Mouse (Mus musculus) monocyte, adult 5-6 weeks (primary cell): ENCODE measurements around the gene Jtb. TPM values are rescaled to one million over a fixed set of nuclear protein-coding genes. Genes with fewer than 3 reads are reported as not detected.

ENCODE experiments used
- ATAC-seq: fragments of 153-309, 156-312 bp; replicated peaks from 2 replicates; pipeline ENCODE4 v1.8.0; 2017; ENCODE audit warnings: mild to moderate bottlenecking; ENCODE audit not compliant: low TSS enrichment, insufficient number of reproducible peaks, severe bottlenecking, poor library complexity, low FRiP score
- total RNA-seq: library from RNA; stranded (forward); fragments of 200-1000, 200-491, 200-594 nt; gene quantifications from 3 replicates; pipeline ENCODE4 v1.2.3, GENCODE M21; 2017

Jtb gene
- total RNA-seq: 64.6 to 97.8 TPM (median 65.2 TPM) in 3 replicates

DNA sequence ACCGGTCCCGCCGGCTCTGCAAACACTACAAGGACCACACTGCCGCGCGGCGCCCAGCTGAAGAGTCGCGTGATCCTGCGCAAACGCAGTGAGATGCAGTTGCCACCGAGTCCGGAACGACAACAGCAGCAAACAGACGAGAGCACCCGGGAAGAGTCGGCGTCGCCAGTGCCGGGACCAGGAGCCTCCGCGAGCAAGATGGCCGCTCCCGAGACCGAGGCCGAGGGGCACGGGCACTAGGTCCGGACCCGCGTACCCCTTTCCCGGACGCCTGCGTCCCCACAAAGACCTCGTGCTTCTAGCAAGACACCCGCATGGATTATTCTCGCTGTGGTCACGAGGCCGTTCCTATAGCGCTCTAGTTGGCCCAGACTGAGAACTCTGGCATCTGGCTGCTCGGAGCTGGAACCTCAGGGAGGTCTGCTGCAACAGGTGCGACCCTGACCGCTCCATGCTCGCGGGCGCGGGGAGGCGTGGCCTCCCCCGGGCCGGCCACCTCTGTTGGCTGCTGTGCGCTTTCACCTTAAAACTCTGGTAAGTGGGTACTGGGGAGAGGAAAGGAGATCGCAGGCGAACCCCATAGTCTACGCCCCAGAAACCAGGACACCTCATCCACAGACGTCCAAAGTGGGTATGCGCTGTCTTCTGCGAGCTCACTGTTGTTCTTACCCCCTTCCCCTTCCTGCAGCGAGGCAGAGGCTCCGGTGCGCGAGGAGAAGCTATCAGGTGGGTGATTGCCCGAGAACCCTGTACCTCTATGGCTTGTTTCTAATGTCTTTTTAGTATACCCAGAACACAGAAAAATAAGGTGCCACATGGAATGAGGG is at the start of gene Jtb:
TSS of gene Jtb (plus strand) at position 91 of the 827 bp plus-strand sequence.
- ATAC-seq: peak; percentile 99

DNA sequence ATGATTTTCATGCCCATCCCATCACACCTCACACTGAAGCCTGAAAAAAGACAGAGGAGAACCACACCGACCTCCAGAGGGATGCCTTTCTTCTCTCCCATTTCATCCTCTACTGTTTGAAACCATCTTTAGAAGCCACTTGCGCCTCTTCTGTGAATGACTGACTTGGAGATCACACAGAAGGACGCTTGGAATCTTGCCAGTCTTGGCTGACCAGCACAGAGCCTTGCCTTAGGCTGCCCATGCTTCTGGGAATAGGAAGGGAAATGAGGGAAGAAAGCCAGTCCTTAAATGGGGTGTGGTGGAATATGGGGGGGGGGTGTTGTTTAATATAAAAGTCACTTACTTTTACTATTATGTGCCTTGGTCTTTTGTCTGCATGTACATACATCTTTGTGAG is 47.8 kb upstream of the Jtb start:
- no peak for ATAC-seq

DNA sequence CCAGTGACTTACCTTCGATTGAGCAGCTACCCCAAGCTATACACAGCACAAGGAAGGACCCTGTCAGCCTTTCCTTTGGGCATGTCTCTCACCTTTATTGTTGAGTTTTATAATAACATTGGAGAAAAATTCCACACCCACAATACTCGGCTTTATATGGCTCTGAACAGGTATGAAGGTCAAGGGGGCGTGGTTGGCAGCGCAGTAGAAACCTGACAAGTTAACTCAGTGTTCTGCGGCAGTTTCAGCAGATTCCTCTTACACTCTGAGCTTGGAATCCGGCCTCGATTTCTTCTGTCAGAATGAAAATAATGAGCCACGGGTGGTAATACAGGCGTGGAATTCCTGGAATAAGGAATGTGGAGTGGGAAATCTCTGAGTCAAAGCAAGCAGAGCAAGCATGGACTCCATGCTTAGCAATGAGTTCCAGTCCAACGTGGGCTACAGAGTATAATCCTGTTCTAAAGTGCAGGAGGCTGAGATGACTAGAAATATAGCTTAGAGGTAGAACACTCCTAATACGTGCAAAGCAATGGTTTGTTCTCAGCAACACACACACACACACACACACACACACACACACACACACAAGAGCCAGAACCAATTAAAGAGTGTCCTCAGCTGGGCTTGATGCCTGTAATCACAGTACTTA is 40.4 kb upstream of the Jtb start:
- ATAC-seq: no peak

DNA sequence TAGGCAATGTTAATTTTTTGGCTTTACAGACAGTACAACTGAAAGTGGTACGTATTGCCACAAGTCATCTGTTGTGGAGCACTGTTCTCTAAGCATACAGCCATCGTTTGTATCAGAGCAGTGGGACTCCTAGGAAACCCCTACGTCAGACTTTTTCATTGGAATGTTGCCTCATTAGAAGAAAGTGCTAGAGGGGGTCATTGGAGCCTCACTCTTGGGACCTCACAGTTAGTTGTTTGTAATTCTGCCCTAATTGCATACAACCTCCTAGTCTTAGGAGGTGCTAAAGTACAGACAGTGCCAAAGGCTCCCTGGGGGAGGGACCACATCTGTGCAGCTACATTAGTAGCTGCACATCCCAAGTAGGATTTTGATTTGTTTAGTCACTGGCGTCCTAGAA is 36.6 kb upstream of the Jtb start:
- ATAC-seq: no peak

DNA sequence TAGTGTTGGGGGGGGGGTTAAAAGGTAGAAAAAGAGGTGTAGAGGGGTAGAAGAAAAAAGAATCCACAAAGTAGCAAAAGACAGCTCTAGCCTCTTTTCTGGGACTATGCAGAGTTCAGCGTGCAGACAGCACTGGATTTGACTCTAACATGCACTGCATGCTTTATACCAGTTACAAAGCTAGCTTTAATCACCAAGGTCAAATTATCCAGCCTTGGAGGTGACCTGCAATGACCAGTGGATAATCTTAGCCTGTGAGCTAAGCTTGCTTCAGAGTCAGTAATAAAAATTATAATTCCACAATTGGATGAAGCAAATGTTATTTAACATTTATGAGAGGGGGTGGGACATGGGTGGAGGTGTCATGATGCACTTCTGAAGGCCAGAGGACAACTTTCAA is 35.8 kb upstream of the Jtb start:
- no peak for ATAC-seq

DNA sequence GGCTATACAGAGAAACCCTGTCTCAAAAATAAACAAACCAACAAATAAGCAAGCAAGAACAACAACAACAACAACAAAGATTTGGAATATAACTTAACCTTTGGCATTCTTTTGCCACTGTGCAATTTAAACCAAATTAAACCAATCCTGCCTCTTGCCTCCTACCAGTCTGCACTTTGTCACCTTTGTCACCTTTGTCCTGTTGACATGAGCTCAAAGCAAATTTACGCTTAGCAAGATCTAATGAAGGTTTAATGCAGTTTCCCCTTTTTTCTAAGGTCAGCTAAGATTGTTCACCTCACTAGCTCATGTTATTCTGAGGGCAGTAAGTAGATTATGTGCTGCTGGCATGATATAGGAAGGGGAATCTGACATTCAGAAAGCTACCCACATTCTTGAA is 33.8 kb upstream of the Jtb start:
- no peak for ATAC-seq

DNA sequence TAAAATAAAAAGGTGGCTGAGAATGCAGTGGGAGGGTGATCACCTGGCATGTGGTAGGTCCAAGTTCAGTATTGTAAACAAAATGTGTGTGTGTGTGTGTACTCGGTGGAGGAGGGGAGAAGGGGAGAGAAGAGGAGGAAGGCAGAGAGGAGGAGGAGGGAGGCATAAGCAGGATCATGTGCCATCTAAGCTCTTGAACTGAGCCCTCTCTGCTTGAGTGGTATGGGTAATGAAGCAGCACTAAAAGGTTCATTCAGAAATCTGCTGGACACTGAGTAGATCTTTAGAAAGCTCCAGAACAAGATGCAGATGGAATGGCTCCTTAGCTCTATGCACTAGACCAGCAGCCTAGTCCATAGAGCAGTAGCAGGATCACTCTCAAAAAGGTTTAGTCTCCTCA is 28.5 kb upstream of the Jtb start:
- ATAC-seq: no peak

DNA sequence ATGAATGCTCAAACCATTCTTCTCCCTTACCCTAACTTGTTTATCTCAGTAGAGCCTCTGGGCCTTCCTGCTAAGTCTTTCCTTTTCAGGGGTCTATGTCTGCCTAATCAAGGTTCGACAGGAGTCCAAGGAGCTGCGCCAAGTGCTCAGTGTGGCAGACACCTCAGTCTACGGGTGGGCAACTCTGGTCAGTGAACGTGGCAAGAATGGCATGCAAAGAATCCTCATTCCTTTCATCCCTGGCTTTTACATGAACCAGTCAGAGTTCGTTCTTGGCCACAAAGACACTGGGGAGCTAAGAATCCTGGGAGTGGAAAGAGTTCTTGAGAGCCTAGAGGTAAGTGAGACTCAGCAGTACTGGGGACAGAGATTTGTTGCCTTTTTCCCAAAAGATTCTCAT is 27.8 kb upstream of the Jtb start:
- ATAC-seq: no peak

DNA sequence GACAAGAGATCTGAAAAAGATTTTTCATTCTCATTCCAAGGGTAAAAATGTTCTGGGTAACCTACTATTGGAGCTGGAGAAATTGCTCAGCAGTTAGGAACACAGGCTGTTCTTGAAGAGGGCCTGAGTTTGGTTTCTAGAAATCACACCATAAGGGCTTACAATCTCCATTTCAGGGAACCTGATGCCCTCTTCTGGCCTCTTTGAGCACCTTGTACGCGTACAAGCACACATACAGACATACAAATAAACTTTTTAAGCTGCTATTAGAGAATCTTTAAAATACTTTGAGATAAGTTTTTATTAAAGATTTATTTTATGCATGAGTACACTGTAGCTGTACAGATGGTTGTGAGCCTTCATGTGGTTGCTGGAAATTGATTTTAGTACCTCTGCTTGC is 26.8 kb upstream of the Jtb start:
- ATAC-seq: no peak

DNA sequence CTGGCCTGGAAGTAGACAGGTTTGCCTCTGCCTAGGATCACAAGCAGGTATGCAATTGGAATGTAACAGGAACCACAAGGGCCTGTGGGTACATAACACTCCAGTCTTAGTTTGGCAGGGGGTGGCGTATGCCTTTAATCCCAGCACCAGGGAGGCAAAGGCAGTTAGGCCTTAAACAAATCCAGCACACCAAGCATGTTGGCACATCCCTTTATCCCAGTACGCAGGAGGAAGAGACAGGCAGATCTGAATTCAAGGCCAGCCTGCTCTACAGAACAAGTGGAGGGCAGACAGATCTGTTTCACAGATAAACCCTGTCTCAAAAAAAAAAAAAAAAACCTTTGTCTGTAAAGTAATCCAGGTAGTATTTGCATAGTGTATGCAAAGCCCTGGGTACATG is 22.7 kb upstream of the Jtb start:
- ATAC-seq: no peak

DNA sequence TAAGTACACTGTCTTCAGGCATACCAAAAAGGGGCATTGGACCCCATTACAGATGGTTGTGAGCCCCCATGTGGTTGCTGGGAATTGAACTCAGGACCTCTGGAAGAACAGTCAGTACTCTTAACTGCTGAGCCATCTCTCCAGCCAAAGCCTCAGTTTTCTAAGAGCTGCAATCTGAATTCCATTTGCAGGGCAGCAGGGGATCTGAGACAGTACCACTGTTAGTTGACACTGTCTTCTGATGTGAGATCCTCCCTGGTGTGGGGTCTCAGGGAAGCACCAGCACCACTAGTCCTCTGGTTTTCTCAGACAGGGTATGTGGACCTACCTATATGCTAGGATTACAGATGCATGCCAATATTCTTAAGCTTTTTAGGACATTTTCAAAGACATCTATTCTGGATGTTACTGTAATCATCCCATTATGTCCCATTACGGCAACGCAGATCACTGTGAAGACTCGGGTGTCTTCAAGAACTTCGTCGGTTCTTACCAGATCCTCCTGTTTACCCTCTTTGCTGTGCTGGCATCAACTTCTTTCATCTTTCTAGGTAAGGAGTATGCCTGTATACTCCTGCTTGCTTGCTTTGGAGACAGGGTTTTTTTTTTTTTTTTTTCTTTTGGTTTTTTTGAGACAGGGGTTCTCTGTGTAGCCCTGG is 21.4 kb upstream of the Jtb start:
- ATAC-seq: no peak

DNA sequence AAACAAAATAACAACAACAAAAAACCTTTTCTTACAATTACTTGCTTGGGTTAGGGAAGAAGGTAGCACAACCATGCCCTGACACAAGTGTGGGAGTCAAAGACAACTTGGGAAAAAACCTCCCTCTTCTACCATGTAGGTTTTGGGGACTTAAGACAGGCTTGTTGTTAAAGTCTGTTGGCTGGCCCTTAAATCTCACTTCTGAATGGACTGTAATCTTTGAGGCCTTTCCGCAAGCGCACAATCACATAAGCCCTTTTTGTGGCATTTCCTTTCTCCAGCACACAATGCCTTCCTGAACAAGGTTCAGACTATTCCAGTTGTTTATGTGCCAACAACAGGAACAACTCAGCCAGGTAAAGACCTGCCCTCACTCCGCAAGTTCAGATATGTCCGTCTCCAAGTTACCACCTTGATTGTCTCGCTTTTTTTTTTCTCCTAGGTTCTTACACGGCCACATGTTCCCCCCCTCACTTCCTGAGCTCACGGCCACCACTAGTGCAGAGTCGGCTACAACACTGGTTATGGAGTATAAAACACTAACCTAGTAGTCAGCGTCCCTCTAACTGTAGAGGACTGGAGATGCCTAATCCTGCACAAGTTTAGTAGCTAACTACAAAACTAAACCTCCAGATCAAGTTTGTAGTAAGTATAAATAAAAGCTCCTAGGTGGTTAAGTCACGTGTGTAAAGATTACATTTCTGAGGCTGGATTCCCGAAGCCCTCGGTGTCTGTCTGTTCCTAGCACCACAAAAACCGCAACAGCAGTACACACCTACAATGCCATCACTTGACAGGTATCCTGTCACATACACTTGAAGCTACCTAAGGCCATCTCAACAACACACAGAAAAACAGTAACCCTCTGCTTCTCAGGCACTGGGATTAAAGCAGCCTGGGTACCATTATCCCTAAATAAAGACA is 19.7 kb upstream of the Jtb start:
- ATAC-seq: no peak

DNA sequence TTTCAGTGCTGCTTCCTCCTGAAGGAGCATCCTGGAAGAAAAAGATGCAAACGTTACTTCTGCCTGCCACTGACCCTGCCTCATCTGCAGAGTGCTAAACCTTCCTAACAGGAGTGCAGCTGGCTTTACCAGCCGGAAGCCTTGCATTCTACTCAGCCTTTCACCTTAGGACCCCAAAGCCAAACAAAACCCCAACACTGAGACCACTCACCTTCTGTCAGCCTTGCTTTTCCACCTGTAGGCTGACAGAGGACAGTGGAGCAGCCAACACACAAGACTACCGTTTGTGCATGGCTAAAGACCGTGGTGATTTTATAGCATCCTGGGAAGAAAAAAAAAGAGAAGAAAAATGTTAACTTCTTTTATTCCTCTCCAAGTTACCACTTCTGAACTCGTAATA is 18.7 kb upstream of the Jtb start:
- ATAC-seq: no peak

DNA sequence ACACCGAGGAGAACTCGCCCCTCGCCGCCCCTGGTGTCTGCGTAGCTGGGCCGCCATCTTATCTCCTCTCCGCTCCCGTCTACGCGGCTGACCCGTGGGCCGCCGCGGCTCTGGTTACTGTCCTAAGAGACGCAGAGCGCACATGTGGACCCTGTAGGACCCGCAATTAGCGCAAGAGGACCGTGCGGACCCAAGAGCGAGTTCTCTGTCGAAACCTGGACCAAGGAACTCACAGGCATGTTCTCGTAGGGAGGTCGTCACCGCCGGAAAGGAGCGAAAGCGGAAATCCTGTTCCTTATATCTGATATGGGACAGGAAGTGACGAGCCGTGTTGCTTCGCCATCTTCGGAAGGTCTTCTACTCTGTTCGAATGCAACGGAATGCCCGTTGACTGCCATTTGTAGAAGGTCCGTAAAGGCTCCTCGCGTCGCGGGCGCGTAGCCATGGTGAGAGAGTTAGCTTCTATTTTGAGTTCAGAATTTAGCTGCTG is 18.0 kb upstream of the Jtb start, which contains the start of the genes Rps27 and Rab13:
TSS of gene Rps27 (minus strand) at position 275 of the 490 bp plus-strand sequence.
TSS of gene Rab13 (plus strand) at position 319 of the 490 bp plus-strand sequence.
- ATAC-seq: peak; percentile 96

DNA sequence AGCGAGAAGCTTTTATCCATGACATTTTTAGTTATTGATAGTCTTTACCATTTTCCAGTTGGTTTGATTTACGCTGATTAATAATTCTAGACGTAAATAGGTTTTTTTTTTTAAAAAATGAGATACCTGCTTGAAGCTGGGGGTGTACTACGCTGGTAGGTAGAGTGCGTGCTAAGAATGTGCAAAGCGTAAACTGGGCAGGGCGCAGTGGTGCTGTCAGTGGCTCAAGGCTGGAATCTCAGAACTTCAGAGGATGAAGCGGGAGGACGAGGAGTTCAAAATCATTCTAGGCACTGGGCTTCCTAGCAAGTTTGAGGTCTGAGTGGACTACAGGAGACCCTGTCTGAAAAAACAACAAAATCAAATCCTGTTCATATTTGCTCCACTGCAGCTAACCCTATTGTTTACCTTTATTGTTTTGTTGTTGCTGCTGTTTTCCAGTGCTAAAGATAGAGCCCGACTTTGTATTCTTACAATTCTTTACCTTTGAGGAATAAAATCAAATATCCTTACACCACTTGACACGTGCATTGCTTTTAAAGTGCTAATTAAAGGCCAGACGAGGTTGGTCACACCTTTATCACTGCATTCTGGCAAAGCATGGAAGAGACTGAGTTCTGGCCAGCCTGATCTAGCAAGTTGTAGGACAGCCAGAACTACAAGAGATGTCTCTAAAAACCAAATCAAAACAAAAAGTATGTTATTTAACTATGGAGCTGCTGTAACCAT is 17.3 kb upstream of the Jtb start:
- ATAC-seq: no peak

DNA sequence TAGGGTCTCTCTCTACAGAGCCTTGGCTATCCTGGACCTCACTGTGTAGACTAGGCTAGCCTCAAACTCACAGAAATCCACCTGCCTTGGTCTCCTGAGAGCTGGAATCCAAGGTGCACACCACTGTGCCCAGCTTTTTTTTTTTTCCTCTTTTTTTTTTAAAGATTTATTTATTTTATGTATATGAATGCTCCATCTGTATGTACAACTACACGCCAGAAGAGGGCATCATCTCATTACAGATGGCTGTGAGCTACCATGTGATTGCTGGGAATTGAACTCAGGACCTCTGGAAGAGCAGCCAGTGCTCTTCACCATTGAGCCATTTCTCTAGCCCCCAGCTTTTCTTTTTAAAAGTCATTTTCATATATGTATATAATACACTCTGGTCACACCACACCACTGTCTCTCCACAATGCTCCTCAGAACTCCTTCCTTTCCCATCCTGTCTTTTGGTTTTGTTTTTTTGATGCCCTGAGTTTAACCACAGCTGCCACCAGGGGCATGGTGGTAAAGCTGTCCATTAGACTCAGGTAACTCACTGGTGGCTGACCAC is 15.5 kb upstream of the Jtb start:
- ATAC-seq: no peak

DNA sequence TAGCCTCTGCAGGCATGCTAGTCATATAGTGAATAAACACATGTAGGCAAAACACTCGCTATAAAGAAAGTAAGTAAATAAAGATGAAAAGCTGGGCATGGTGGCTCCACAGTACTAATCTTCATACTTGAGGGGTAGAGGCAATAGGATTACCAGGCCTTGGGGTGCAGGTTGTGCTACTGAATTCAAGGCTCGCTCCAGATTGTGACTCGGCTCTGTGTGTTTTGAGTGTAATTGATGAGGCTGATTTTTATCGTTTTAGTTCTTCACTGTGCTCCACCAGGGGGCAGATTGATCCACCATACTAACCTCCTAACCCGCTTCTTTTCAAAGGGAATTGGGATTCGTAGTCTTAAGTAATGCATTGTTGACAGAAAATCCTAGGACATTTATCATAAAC is 11.3 kb upstream of the Jtb start:
- ATAC-seq: peak; percentile 48; the same call in 1 of the 2 replicates

DNA sequence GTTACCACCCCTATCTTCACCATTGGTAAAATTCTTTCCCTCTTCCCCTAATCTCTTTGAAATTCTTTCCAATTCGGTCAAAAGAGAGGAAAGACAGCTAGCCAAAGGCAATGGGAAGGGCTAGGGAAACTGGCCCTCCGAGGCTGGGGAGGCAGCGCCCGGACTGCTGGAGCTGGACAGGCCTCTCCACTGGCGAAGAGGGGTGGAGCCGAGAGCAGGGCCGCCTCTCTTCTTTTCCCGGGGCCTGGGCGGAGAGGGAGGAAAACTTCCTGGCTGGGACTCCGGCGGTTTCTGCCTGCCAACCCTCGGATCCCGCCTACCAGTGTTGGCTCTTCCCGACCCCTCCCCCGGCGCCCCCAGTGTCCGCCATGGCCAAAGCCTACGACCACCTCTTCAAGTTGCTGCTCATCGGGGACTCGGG is 10.9 kb upstream of the Jtb start:
- ATAC-seq: no peak
